Comparison of ENCODE assay signal across 27 mouse cellular contexts in genomic region chr6:39693126-39693525, GRCm38 (mm10). TPM values are rescaled to one million over a fixed set of nuclear protein-coding genes. Genes with fewer than 3 reads are reported as not detected.
A peak's percentile ranks its signal among the peaks of the same experiment; 100 is the strongest.
DNase-seq lines count a peak whose midpoint lies in the region; ATAC-seq and TF ChIP-seq lines count a peak whose summit lies in the region.
"Had no signal": no experiment of that assay in that cellular context is flagged by ENCODE, and none has a peak within 500 bp of the region (broad histone marks: within the 10 kb centered on the region; RNA-seq: fewer than 3 reads in every experiment).

No protein-coding gene starts in this region.

- peak; percentile 24 to 39 for DNase-seq in cerebellum, adult 18-20 months
- peak; percentile 47 for DNase-seq in midbrain, embryonic 11.5 days (ENCODE audit: low spot score, missing footprints)
- no peak for DNase-seq in midbrain, postnatal 0 days (ENCODE audit: low spot score)
- DNase-seq in cerebellum, postnatal 10 days: peak; percentile 31 to 54
- DNase-seq in gonadal fat pad, adult 2 months (ENCODE audit: low read depth): peak; percentile 61
- no peak for DNase-seq in lung, postnatal 10 days
- DNase-seq in urinary bladder, postnatal 36 days (ENCODE audit: low spot score in 2 of 2): no peak
- DNase-seq: adrenal gland, postnatal 10 days; gastrocnemius, adult 2 months; gastrocnemius, postnatal 36 days; heart, adult 2 months; heart, postnatal 4 days; kidney, adult 9 months; kidney, postnatal 14 days; layer of hippocampus, adult 9-11 months; lung, embryonic 14.5 days; right cerebral cortex, postnatal 14 days; thymus, postnatal 4 days had no signal

- no peaks in the 10 kb centered on the region for H3K4me1 ChIP-seq in midbrain, embryonic 11.5 days (ENCODE audit: control insufficient read depth, insufficient read depth, low read length)
- H3K4me1 ChIP-seq in midbrain, postnatal 0 days (ENCODE audit: insufficient read depth, low read length): no peaks in the 10 kb centered on the region
- H3K4me1 ChIP-seq: heart, embryonic 12.5 days; hindbrain, embryonic 13.5 days; midbrain, embryonic 10.5 days had no signal

- H3K4me3 ChIP-seq in midbrain, embryonic 11.5 days (ENCODE audit: low read depth, low read length): no peak overlapping the region
- H3K4me3 ChIP-seq in midbrain, postnatal 0 days (ENCODE audit: low read depth, low read length): no peak overlapping the region
- H3K4me3 ChIP-seq: gastrocnemius, adult 2 months; heart, adult 2 months; heart, embryonic 12.5 days; hindbrain, embryonic 13.5 days; midbrain, embryonic 10.5 days had no signal

- TF ChIP-seq CTCF in midbrain, postnatal 0 days (IDR thresholded peaks at IDR 0.05): no peak

- H3K9me3 ChIP-seq in midbrain, embryonic 11.5 days (ENCODE audit: control insufficient read depth, low read length): no peaks in the 10 kb centered on the region
- H3K9me3 ChIP-seq in midbrain, postnatal 0 days (ENCODE audit: low read length): no peaks in the 10 kb centered on the region
- H3K9me3 ChIP-seq: G1E; heart, embryonic 12.5 days; hindbrain, embryonic 13.5 days; midbrain, embryonic 10.5 days had no signal

- H3K36me3 ChIP-seq in midbrain, embryonic 11.5 days (ENCODE audit: control insufficient read depth, insufficient read depth, low read length): no peaks in the 10 kb centered on the region
- H3K36me3 ChIP-seq in midbrain, postnatal 0 days (ENCODE audit: insufficient read depth, low read length): no peaks in the 10 kb centered on the region
- H3K36me3 ChIP-seq: G1E; heart, embryonic 12.5 days; hindbrain, embryonic 13.5 days; midbrain, embryonic 10.5 days had no signal

- 93% methylated on average over 1 of the region's 1 CpGs for whole genome bisulfite sequencing in midbrain, embryonic 11.5 days
- WGBS in midbrain, postnatal 0 days: 62% methylated on average over 1 of the region's 1 CpGs

- no peak overlapping the region for H3K27ac ChIP-seq in midbrain, embryonic 11.5 days (ENCODE audit: low read depth, low read length)
- H3K27ac ChIP-seq in midbrain, postnatal 0 days (ENCODE audit: low read depth, low read length): no peak overlapping the region
- H3K27ac ChIP-seq: gastrocnemius, adult 2 months; heart, adult 2 months; hindbrain, embryonic 13.5 days; liver, embryonic 14.5 days; midbrain, embryonic 10.5 days had no signal

- no peak overlapping the region for H3K4me2 ChIP-seq in midbrain, embryonic 11.5 days
- no peak overlapping the region for H3K4me2 ChIP-seq in midbrain, postnatal 0 days (ENCODE audit: low read depth, low read length, poor library complexity, severe bottlenecking)
- H3K4me2 ChIP-seq: heart, embryonic 12.5 days; hindbrain, embryonic 13.5 days; lung, embryonic 14.5 days had no signal

- no peak overlapping the region for H3K9ac ChIP-seq in midbrain, embryonic 11.5 days (ENCODE audit: low read length)
- H3K9ac ChIP-seq in midbrain, postnatal 0 days (replicated peaks; ENCODE audit: low read length, poor library complexity, severe bottlenecking): no peak overlapping the region
- H3K9ac ChIP-seq: heart, embryonic 12.5 days; hindbrain, embryonic 13.5 days; liver, embryonic 14.5 days; lung, embryonic 14.5 days had no signal

- no peaks in the 10 kb centered on the region for H3K27me3 ChIP-seq in midbrain, embryonic 11.5 days (ENCODE audit: control insufficient read depth, insufficient read depth, low read length)
- no peaks in the 10 kb centered on the region for H3K27me3 ChIP-seq in midbrain, postnatal 0 days (ENCODE audit: insufficient read depth, low read length)
- H3K27me3 ChIP-seq: heart, embryonic 12.5 days; hindbrain, embryonic 13.5 days; Patski had no signal

- no peak for ATAC-seq in cerebellum, adult (ENCODE audit: insufficient number of reproducible peaks, low FRiP score, low TSS enrichment)
- no peak for ATAC-seq in midbrain, embryonic 11.5 days (ENCODE audit: low FRiP score)
- no peak for ATAC-seq in midbrain, postnatal 0 days (ENCODE audit: low FRiP score)
- ATAC-seq: forebrain, embryonic 16.5 days; intestine, postnatal 0 days; Patski had no signal

RNA-seq across cellular contexts. Expression of gene Braf, which starts 32.1 kb away (rescaled TPM):
- 20.4 and 22.7 TPM in 2 replicates for polyA plus RNA-seq in midbrain, embryonic 11.5 days (2014; fragmentation: Nextera tagmentation; extraction: Ambion mirVana)
- total RNA-seq in midbrain, postnatal 0 days (2014; rRNA removed): 46.0 and 48.0 TPM in 2 replicates
- polyA plus RNA-seq in midbrain, postnatal 0 days (2015; fragmentation: Nextera tagmentation; extraction: Ambion mirVana): 14.4 and 17.1 TPM in 2 replicates
- polyA plus RNA-seq in gonadal fat pad, adult 2 months (2012; rRNA removed): 14.4 and 14.8 TPM in 2 replicates

Comparison
In these comparisons a context has a peak if more than half of its experiments do, and no peak if none do; other contexts are left out.
1. DNase-seq: peak in cerebellum, adult 18-20 months (2 of 2), midbrain, embryonic 11.5 days (single experiment), cerebellum, postnatal 10 days (2 of 2) and gonadal fat pad, adult 2 months (single experiment); none in midbrain, postnatal 0 days (single experiment), lung, postnatal 10 days (single experiment) and urinary bladder, postnatal 36 days (0 of 2).